ENCODE assay signal across 11 mouse cellular contexts in genomic region chr11:80504519-80505385, GRCm38 (mm10). TPM values are rescaled to one million over a fixed set of nuclear protein-coding genes. Genes with fewer than 3 reads are reported as not detected.
DNase-seq lines count a peak whose midpoint lies in the region; ATAC-seq and TF ChIP-seq lines count a peak whose summit lies in the region.
"Had no signal": no experiment of that assay in that cellular context is flagged by ENCODE, and none has a peak within 500 bp of the region (broad histone marks: within the 10 kb centered on the region; RNA-seq: fewer than 3 reads in every experiment).

No protein-coding gene starts in this region.

- in situ Hi-C loops in CH12.LX (cut with MboI; ENCODE audit: low pct_ligation_motif_present, low pct_unique_long_range_greater_than_20kb, low sequenced_read_pairs): loop anchor here (5.0 kb wide), 1 partner anchor 58 kb away; no protein-coding TSS in a partner anchor

- dilution Hi-C loops in CH12.LX (cut with MboI; ENCODE audit: extremely low pct_ligation_motif_present, extremely low pct_unique_long_range_greater_than_20kb, low sequenced_read_pairs): no loop called here

- peak; percentile 83 for TF ChIP-seq EP300 in CH12.LX (IDR thresholded peaks at IDR 0.05; ENCODE audit: low read length)

- H3K4me3 ChIP-seq in CH12.LX (replicated peaks in 1 of 3; ENCODE audit: low read depth in 2 of 3, low read length in 2 of 3, poor library complexity in 1 of 3): peak overlapping the region in 1 of 3 experiments; percentile 3
- H3K4me3 ChIP-seq in embryonic facial prominence, embryonic 13.5 days: no peak overlapping the region
- H3K4me3 ChIP-seq in hindbrain, embryonic 16.5 days (ENCODE audit: low read length): no peak overlapping the region
- H3K4me3 ChIP-seq in neural tube, embryonic 12.5 days: no peak overlapping the region
- H3K4me3 ChIP-seq: liver, embryonic 12.5 days had no signal

- TF ChIP-seq CTCF in CH12.LX (conservative IDR thresholded peaks at IDR 0.05 in 1 of 2, IDR thresholded peaks at IDR 0.05 in 1 of 2; ENCODE audit: low read depth in 2 of 2, low read length in 2 of 2): no peak

- no peaks in the 10 kb centered on the region for H3K27me3 ChIP-seq in CH12.LX (replicated peaks)
- H3K27me3 ChIP-seq in embryonic facial prominence, embryonic 13.5 days: no peaks in the 10 kb centered on the region
- no peaks in the 10 kb centered on the region for H3K27me3 ChIP-seq in hindbrain, embryonic 16.5 days (replicated peaks; ENCODE audit: control insufficient read depth, insufficient read depth, low read length)
- H3K27me3 ChIP-seq in neural tube, embryonic 12.5 days (replicated peaks): 0 out of 2 replicates have a peak, but pooled peaks cover 4% of the 10 kb centered on the region

- TF ChIP-seq POLR2A in CH12.LX (IDR thresholded peaks at IDR 0.05; ENCODE audit: low read depth, low read length): no peak

- peaks cover 5% of the 10 kb centered on the region for H3K9me3 ChIP-seq in CH12.LX (replicated peaks; ENCODE audit: low read length)
- no peaks in the 10 kb centered on the region for H3K9me3 ChIP-seq in embryonic facial prominence, embryonic 13.5 days
- H3K9me3 ChIP-seq in hindbrain, embryonic 16.5 days (ENCODE audit: control insufficient read depth, low read length): no peaks in the 10 kb centered on the region
- H3K9me3 ChIP-seq in neural tube, embryonic 12.5 days: no peaks in the 10 kb centered on the region
- H3K9me3 ChIP-seq: liver, embryonic 12.5 days had no signal

- no peaks in the 10 kb centered on the region for H3K36me3 ChIP-seq in CH12.LX (replicated peaks in 1 of 2; ENCODE audit: control insufficient read depth in 1 of 2, insufficient read depth in 1 of 2, low read length in 1 of 2)
- H3K36me3 ChIP-seq in embryonic facial prominence, embryonic 13.5 days: no peaks in the 10 kb centered on the region
- H3K36me3 ChIP-seq in hindbrain, embryonic 16.5 days (ENCODE audit: control insufficient read depth, insufficient read depth, low read length): no peaks in the 10 kb centered on the region
- H3K36me3 ChIP-seq in neural tube, embryonic 12.5 days: no peaks in the 10 kb centered on the region
- H3K36me3 ChIP-seq: liver, embryonic 12.5 days had no signal

- peak; percentile 84 for DNase-seq in CH12.LX (ENCODE audit: extremely low read depth)
- DNase-seq in kidney, postnatal 25 days: no peak
- no peak for DNase-seq in adrenal gland, postnatal 25 days
- DNase-seq in frontal cortex, postnatal 14 days (ENCODE audit: low spot score in 2 of 2): no peak
- DNase-seq: gastrocnemius, postnatal 10 days had no signal

- H3K4me2 ChIP-seq in CH12.LX (ENCODE audit: insufficient read depth, low read depth, poor library complexity, severe bottlenecking): peak overlapping the region; percentile 14
- H3K4me2 ChIP-seq in embryonic facial prominence, embryonic 13.5 days: peak overlapping the region; percentile 12; the same call in 1 of the 2 replicates
- peak overlapping the region; percentile 30; the same call in 1 of the 2 replicates for H3K4me2 ChIP-seq in hindbrain, embryonic 16.5 days (ENCODE audit: low read length)
- H3K4me2 ChIP-seq in neural tube, embryonic 12.5 days (replicated peaks): peak overlapping the region; percentile 41
- H3K4me2 ChIP-seq: liver, embryonic 12.5 days had no signal

- peak overlapping the region; percentile 85 for H3K27ac ChIP-seq in CH12.LX (ENCODE audit: insufficient read depth, low read depth)
- 0 out of 2 replicates have a peak overlapping the region, but pooled peaks have one; percentile 5 for H3K27ac ChIP-seq in embryonic facial prominence, embryonic 13.5 days
- H3K27ac ChIP-seq in hindbrain, embryonic 16.5 days (ENCODE audit: low read depth, low read length): peak overlapping the region; percentile 96
- H3K27ac ChIP-seq in neural tube, embryonic 12.5 days: peak overlapping the region; percentile 96
- H3K27ac ChIP-seq: kidney, postnatal 0 days; liver, embryonic 12.5 days had no signal

- peak overlapping the region; percentile 3; the same call in 1 of the 2 replicates for H3K9ac ChIP-seq in CH12.LX (ENCODE audit: insufficient read depth, low read depth)
- no peak overlapping the region; the same call in 1 of the 2 replicates for H3K9ac ChIP-seq in embryonic facial prominence, embryonic 13.5 days
- peak overlapping the region; percentile 52 for H3K9ac ChIP-seq in hindbrain, embryonic 16.5 days (ENCODE audit: low read depth, low read length)
- H3K9ac ChIP-seq in neural tube, embryonic 12.5 days: peak overlapping the region; percentile 22; the same call in 1 of the 2 replicates
- H3K9ac ChIP-seq: liver, embryonic 12.5 days had no signal

- no peak; the same call in 1 of the 2 replicates for TF ChIP-seq RAD21 in CH12.LX (IDR thresholded peaks at IDR 0.05; ENCODE audit: low read depth, low read length)

- no peak for ATAC-seq in embryonic facial prominence, embryonic 13.5 days (ENCODE audit: insufficient number of reproducible peaks, insufficient read depth, low FRiP score, low TSS enrichment, low read depth)
- peak; percentile 28 for ATAC-seq in hindbrain, embryonic 16.5 days
- peak; percentile 42; the same call in 1 of the 2 replicates for ATAC-seq in neural tube, embryonic 12.5 days (ENCODE audit: low FRiP score, low read depth)
- ATAC-seq in erythroblast, adult 5-6 weeks (replicated peaks; ENCODE audit: low FRiP score, poor library complexity, severe bottlenecking): no peak
- ATAC-seq: liver, embryonic 12.5 days had no signal

- 38% methylated on average over 6 of the region's 6 CpGs for WGBS in embryonic facial prominence, embryonic 13.5 days
- WGBS in hindbrain, embryonic 16.5 days: 30% methylated on average over 6 of the region's 6 CpGs
- WGBS in neural tube, embryonic 12.5 days: 40% methylated on average over 6 of the region's 6 CpGs

- peaks cover 49 to 85% of the 10 kb centered on the region in 2 experiments for H3K4me1 ChIP-seq in CH12.LX (ENCODE audit: control insufficient read depth in 1 of 2, insufficient read depth in 2 of 2)
- H3K4me1 ChIP-seq in embryonic facial prominence, embryonic 13.5 days: peaks cover 29% of the 10 kb centered on the region
- peaks cover 33% of the 10 kb centered on the region for H3K4me1 ChIP-seq in hindbrain, embryonic 16.5 days (ENCODE audit: control insufficient read depth, insufficient read depth, low read depth, low read length)
- peaks cover 46% of the 10 kb centered on the region for H3K4me1 ChIP-seq in neural tube, embryonic 12.5 days

- H3K79me2 ChIP-seq in CH12.LX (replicated peaks; ENCODE audit: control insufficient read depth, extremely low read depth, insufficient read depth, poor library complexity, severe bottlenecking): no peaks in the 10 kb centered on the region

TF ChIP-seq in CH12.LX, 34 proteins besides CTCF, POLR2A, EP300 and RAD21 (continues in another document):
- TF ChIP-seq BHLHE40 (IDR thresholded peaks at IDR 0.05; ENCODE audit: low read depth, low read length): peak; percentile 91
- no peak for TF ChIP-seq USF1 (IDR thresholded peaks at IDR 0.05; ENCODE audit: low read depth, low read length)
- TF ChIP-seq MAX (IDR thresholded peaks at IDR 0.05; ENCODE audit: low read length): peak; percentile 81
- peak; percentile 90 for TF ChIP-seq MAFK (IDR thresholded peaks at IDR 0.05; ENCODE audit: insufficient replicate concordance, low read length)
- peak; percentile 86; the same call in 1 of the 2 replicates for TF ChIP-seq MXI1 (IDR thresholded peaks at IDR 0.05; ENCODE audit: low read depth, low read length)
- no peak for TF ChIP-seq ZC3H11A (IDR thresholded peaks at IDR 0.05; ENCODE audit: low read depth, low read length)
- no peak for TF ChIP-seq USF2 (conservative IDR thresholded peaks at IDR 0.05; ENCODE audit: low read depth, low read length)
- TF ChIP-seq ZKSCAN1 (IDR thresholded peaks at IDR 0.05; ENCODE audit: borderline replicate concordance, low read depth, low read length): no peak
- TF ChIP-seq ETS1 (conservative IDR thresholded peaks at IDR 0.05; ENCODE audit: low read depth, low read length): peak; percentile 97
- no peak; the same call in 1 of the 2 replicates for TF ChIP-seq JUND (conservative IDR thresholded peaks at IDR 0.05; ENCODE audit: low read depth, low read length)
- no peak for TF ChIP-seq PAX5 (IDR thresholded peaks at IDR 0.05; ENCODE audit: low read length)
- no peak for TF ChIP-seq CHD2 (IDR thresholded peaks at IDR 0.05; ENCODE audit: low read length)
- no peak for TF ChIP-seq KAT2A (IDR thresholded peaks at IDR 0.05; ENCODE audit: insufficient replicate concordance, low read length)
- peak; percentile 74 for TF ChIP-seq ZNF384 (IDR thresholded peaks at IDR 0.05; ENCODE audit: low read depth, low read length)
- TF ChIP-seq NRF1 (IDR thresholded peaks at IDR 0.05; ENCODE audit: low read depth, low read length): peak; percentile 15; the same call in 1 of the 2 replicates
- TF ChIP-seq ELF1 (IDR thresholded peaks at IDR 0.05; ENCODE audit: low read depth, low read length): peak; percentile 63
- TF ChIP-seq UBTF (IDR thresholded peaks at IDR 0.05; ENCODE audit: low read depth, low read length): peak; percentile 89
- peak; percentile 31; the same call in 1 of the 2 replicates for TF ChIP-seq JUN (IDR thresholded peaks at IDR 0.05; ENCODE audit: insufficient read depth, low read depth, low read length)
- peak; percentile 85 for TF ChIP-seq IRF4 (IDR thresholded peaks at IDR 0.05; ENCODE audit: low read depth, low read length)
- 0 out of 2 replicates have a peak, but pooled peaks have one; percentile 39 for TF ChIP-seq TBP (conservative IDR thresholded peaks at IDR 0.05; ENCODE audit: low read depth, low read length)
- TF ChIP-seq E2F4 (IDR thresholded peaks at IDR 0.05; ENCODE audit: insufficient replicate concordance, low read depth, low read length): no peak
- TF ChIP-seq HCFC1 (IDR thresholded peaks at IDR 0.05; ENCODE audit: low read depth, low read length): no peak; the same call in 1 of the 2 replicates
- no peak for TF ChIP-seq GABPA (IDR thresholded peaks at IDR 0.05; ENCODE audit: insufficient replicate concordance, low read depth, low read length)
- peak; percentile 66; the same call in 1 of the 2 replicates for TF ChIP-seq ZMIZ1 (IDR thresholded peaks at IDR 0.05; ENCODE audit: low read depth, low read length)

RNA-seq across cellular contexts. Expression of gene Cdk5r1, which starts 27.9 kb away (rescaled TPM):
- total RNA-seq in CH12.LX (2012; rRNA removed) (12.7 and 23.3 TPM in 2 replicates), CH12.LX (2014; rRNA removed) (2.6 and 2.8 TPM in 2 replicates)
- 2.7 and 3.5 TPM in 2 replicates for polyA plus RNA-seq in CH12.LX (2012; ENCODE audit: insufficient read length, low read depth)
- polyA plus RNA-seq in embryonic facial prominence, embryonic 13.5 days (2015; fragmentation: Nextera tagmentation; extraction: Ambion mirVana): 3.7 and 4.0 TPM in 2 replicates
- 77.3 and 81.1 TPM in 2 replicates for polyA plus RNA-seq in hindbrain, embryonic 16.5 days (2015; fragmentation: Nextera tagmentation; extraction: Ambion mirVana)
- 73.1 and 74.2 TPM in 2 replicates for polyA plus RNA-seq in neural tube, embryonic 12.5 days (2016; fragmentation: Nextera tagmentation; extraction: Ambion mirVana)
- total RNA-seq in adrenal gland, postnatal 25 days (2021): 2.7 and 3.2 TPM in 2 replicates
- total RNA-seq in erythroblast, adult 5-6 weeks (2015; ENCODE audit: low replicate concordance): 0.19 and 1.3 TPM in 2 replicates
- total RNA-seq in erythroblast, adult 5-6 weeks (2017; ENCODE audit: low replicate concordance): 1.3 and 1.7 TPM in 2 replicates

Comparison
In these comparisons a context has a peak if more than half of its experiments do, and no peak if none do; other contexts are left out.
1. H3K27ac ChIP-seq: peak in every context shown above with its lines; median percentile 96 in hindbrain, embryonic 16.5 days; 96 in neural tube, embryonic 12.5 days; 85 in CH12.LX; 5 in embryonic facial prominence, embryonic 13.5 days.
2. ATAC-seq: peak in hindbrain, embryonic 16.5 days (single experiment) and neural tube, embryonic 12.5 days (single experiment); none in embryonic facial prominence, embryonic 13.5 days (single experiment) and erythroblast, adult 5-6 weeks (single experiment).
3. RNA of gene Cdk5r1, which starts 27.9 kb away (polyA plus RNA-seq): 77.3 to 81.1 TPM in hindbrain, embryonic 16.5 days and 73.1 to 74.2 TPM in neural tube, embryonic 12.5 days; 3.7 to 4.0 TPM in embryonic facial prominence, embryonic 13.5 days and 2.7 to 3.5 TPM in CH12.LX; every median in the first group is over 10 times any median in the second.
4. Peak in every context shown above with its lines, with median percentiles within 50 percentile points of each other: H3K4me2 ChIP-seq.